Mouse (Mus musculus) left cerebral cortex, postnatal 25 days (tissue): ENCODE results near the gene Gm7324. TPM values are rescaled to one million over a fixed set of nuclear protein-coding genes. Genes with fewer than 3 reads are reported as not detected.
"Not testable (repeated sequence)": the region's sequence is repeated elsewhere in the genome, so short reads cannot be mapped to it uniquely, and the experiment has no call there.

Experiments
- DNase-seq, 2 experiments: peaks; one replicate each; pipeline ENCODE4 v3.0.0; 2022; ENCODE audit warnings: low spot score in 2 of 2, mixed read lengths in 1 of 2
- intact Hi-C: fragments of 180-260 bp; cut with DNase I; formaldehyde crosslinking; loops from one replicate; pipeline ENCODE4 v1.15.1; 2025
- total RNA-seq, 2 experiments: library from RNA; stranded (reverse); gene quantifications; 2 replicates each; pipeline ENCODE4 v1.2.3; 2021

Gene Gm7324
- total RNA-seq: 1 to 10 TPM; 1.1 to 2.3 TPM

GRCm38 (mm10) chr14:43697621-43698020, at the start of gene Gm7324:
Gene Gm7324 (plus strand): TSS chr14:43697828.
- DNase-seq, intact Hi-C loops: not testable (repeated sequence)

- DNase-seq: not testable (repeated sequence)
These were observed 20.5 kb upstream of the Gm7324 start, which contains the start of gene Gm8165 for GRCm38 (mm10) chr14:43677099-43677498. Gene Gm8165 (minus strand): TSS chr14:43677199.

GRCm38 (mm10) chr14:43727385-43727784, 29.8 kb downstream of the Gm7324 start, which contains the start of gene Gm16506:
Gene Gm16506 (minus strand): TSS chr14:43727485.
- intact Hi-C loops, DNase-seq: not testable (repeated sequence)

More at GRCm38 (mm10) chr14:43677099-43677498, 20.5 kb upstream of the Gm7324 start, which contains the start of gene Gm8165:
- intact Hi-C loops: not testable (repeated sequence)

- intact Hi-C loops, DNase-seq: not testable (repeated sequence)
These were observed 49.9 kb downstream of the Gm7324 start, which contains the start of gene Gm6526 for GRCm38 (mm10) chr14:43747566-43747965. Gene Gm6526 (plus strand): TSS chr14:43747866.

Other genes with a start within 250 kb of the Gm7324 start
- not detected for gene Gm5799, start 154.3 kb upstream of the Gm7324 start, total RNA-seq
- not detected for gene Gm17654, start 118.7 kb upstream of the Gm7324 start, total RNA-seq
- gene Gm10375, start 89.8 kb upstream of the Gm7324 start, total RNA-seq: not detected
- gene Gm8165, start 20.6 kb upstream of the Gm7324 start, total RNA-seq: not detected
- not detected for gene Gm16506, start 29.7 kb downstream of the Gm7324 start, total RNA-seq
- gene Gm6526, start 50.0 kb downstream of the Gm7324 start, total RNA-seq: not detected
- gene Gm8180, start 86.9 kb downstream of the Gm7324 start, total RNA-seq: not detected
- gene Ear1, start 177.7 kb downstream of the Gm7324 start, total RNA-seq: not detected
- not detected for gene Ear10, start 225.7 kb downstream of the Gm7324 start, total RNA-seq
- gene Gm8113, start 227.6 kb downstream of the Gm7324 start, total RNA-seq: not detected